Mouse (Mus musculus) adrenal gland, postnatal 25 days (tissue): ENCODE data around the gene Ncoa7. TPM values are rescaled to one million over a fixed set of nuclear protein-coding genes. Genes with fewer than 3 reads are reported as not detected.

Experiments
- total RNA-seq: library from RNA; stranded (reverse); gene quantifications from 2 replicates; pipeline ENCODE4 v1.2.3, GENCODE M21; 2021

Ncoa7 gene
- total RNA-seq, 1 experiment from 2014 or later: 42.0 TPM

Other genes with a start within 250 kb of the Ncoa7 start
- gene Trmt11, start 202.6 kb downstream of the Ncoa7 start, total RNA-seq: 10.8 and 11.7 TPM in 2 replicates
- gene Hint3, start 173.7 kb downstream of the Ncoa7 start, total RNA-seq: 48.5 and 65.1 TPM in 2 replicates
- 1.1 and 1.5 TPM in 2 replicates for gene Hey2, start 39.5 kb upstream of the Ncoa7 start, total RNA-seq